Mouse (Mus musculus): Measurements from ENCODE around the gene Usp35. TPM values are rescaled to one million over a fixed set of nuclear protein-coding genes. Genes with fewer than 3 reads are reported as not detected.
A peak's percentile ranks its signal among the peaks of the same experiment; 100 is the strongest.

Gene Usp35
- polyA plus RNA-seq, 1 experiment: 19.1 TPM

GRCm38 (mm10) chr7:97325156-97325985 lies 6.4 kb downstream of the Usp35 start:
- no peak overlapping the region for H3K4me3 ChIP-seq (replicated peaks; ENCODE audit: insufficient read depth, low read depth, low read length)
- no peak for DNase-seq
- 53% methylated on average over 96 of the region's 96 CpGs for WGBS

DNA sequence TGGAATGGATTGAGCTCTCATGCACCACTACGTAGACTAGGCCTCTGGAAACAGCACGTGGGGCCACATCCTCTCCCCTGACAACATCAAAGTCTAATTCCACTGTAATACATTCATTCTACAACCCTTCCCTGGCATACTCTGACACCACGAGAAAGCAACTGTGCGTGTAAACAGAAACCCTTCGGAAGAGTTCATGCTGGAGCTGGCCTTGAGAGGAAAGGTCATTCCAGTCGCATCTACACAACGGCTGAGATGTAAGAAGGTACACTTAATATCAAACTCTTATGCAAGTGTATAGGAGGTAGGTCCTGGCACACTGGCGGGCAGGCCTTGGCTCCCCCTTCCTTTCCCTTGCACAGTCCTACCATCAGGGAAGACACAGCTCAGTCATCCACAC lies 7.5 kb downstream of the Usp35 start:
- Histone ChIP-seq H3K4me1 (ENCODE audit: control insufficient read depth, insufficient read depth, low read length) (peaks cover 12% of the 10 kb centered on the region), H3K27ac (ENCODE audit: insufficient read depth, low read length) (no peak overlapping the region), H3K4me3 (replicated peaks; ENCODE audit: insufficient read depth, low read depth, low read length) (no peak overlapping the region), H3K27me3 (ENCODE audit: control insufficient read depth, insufficient read depth, low read length) (no peaks in the 10 kb centered on the region)
- WGBS: 95% methylated on average over 8 of the region's 8 CpGs
- TF ChIP-seq CTCF (IDR thresholded peaks at IDR 0.05; ENCODE audit: borderline replicate concordance, insufficient read depth, low read depth, low read length) (no peak), POLR2A (IDR thresholded peaks at IDR 0.05; ENCODE audit: borderline replicate concordance, insufficient read depth, low read length) (no peak)
- DNase-seq: no peak

More at GRCm38 (mm10) chr7:97325156-97325985, 6.4 kb downstream of the Usp35 start:
- no peak for TF ChIP-seq POLR2A (IDR thresholded peaks at IDR 0.05; ENCODE audit: borderline replicate concordance, insufficient read depth, low read length)
- no peak for TF ChIP-seq CTCF (IDR thresholded peaks at IDR 0.05; ENCODE audit: borderline replicate concordance, insufficient read depth, low read depth, low read length)
- no peak overlapping the region for H3K27ac ChIP-seq (ENCODE audit: insufficient read depth, low read length)
- peaks cover 23% of the 10 kb centered on the region for H3K4me1 ChIP-seq (ENCODE audit: control insufficient read depth, insufficient read depth, low read length)
- no peaks in the 10 kb centered on the region for H3K27me3 ChIP-seq (ENCODE audit: control insufficient read depth, insufficient read depth, low read length)

DNA sequence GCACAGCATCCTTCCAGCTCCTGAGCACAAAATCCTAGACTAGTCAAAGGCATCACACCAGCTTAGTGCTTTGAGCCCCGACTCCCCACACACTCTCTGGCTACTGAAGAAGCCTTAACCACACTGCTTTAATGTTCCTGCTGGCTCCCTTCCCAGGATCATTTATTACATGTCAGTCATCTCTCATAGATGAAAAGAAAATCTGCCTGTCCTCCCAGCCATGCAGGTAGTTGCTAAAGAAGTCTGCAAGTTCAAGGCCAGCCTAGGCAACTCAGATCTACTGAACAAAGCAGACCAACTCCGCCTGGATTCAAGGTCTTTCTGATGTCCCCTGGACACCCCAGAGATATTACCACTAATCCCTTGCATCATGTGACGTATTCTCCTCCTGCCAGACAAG lies 14.1 kb downstream of the Usp35 start:
- no peaks in the 10 kb centered on the region for H3K27me3 ChIP-seq (ENCODE audit: control insufficient read depth, insufficient read depth, low read length)
- 85% methylated on average over 3 of the region's 3 CpGs for WGBS
- no peak overlapping the region for H3K27ac ChIP-seq (ENCODE audit: insufficient read depth, low read length)
- TF ChIP-seq POLR2A (IDR thresholded peaks at IDR 0.05; ENCODE audit: borderline replicate concordance, insufficient read depth, low read length) (no peak), CTCF (IDR thresholded peaks at IDR 0.05; ENCODE audit: borderline replicate concordance, insufficient read depth, low read depth, low read length) (no peak)
- no peak overlapping the region for H3K4me3 ChIP-seq (replicated peaks; ENCODE audit: insufficient read depth, low read depth, low read length)
- peaks cover 6% of the 10 kb centered on the region for H3K4me1 ChIP-seq (ENCODE audit: control insufficient read depth, insufficient read depth, low read length)
- DNase-seq: no peak

DNA sequence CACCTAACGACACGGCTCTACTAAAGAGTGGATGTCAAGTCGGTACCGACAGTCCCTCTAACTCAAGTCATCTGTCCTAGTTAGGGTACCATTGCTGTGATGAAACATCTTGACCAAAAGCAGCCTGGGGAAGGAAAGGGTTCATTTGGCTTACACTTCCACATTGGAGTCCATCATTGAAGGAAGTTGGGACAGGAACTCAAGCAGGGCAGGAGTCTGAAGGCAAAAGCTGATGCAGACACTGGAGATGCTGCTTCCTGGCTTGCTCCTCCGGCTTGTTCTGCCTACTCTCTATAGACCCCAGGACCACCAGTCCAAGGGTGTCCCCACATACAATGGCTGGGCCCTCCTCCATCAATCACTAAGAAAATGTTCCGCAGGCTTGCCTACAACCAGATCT lies 16.2 kb downstream of the Usp35 start:
- H3K4me1 ChIP-seq (ENCODE audit: control insufficient read depth, insufficient read depth, low read length): peaks cover 6% of the 10 kb centered on the region
- 85% methylated on average over 6 of the region's 6 CpGs for WGBS
- H3K4me3 ChIP-seq (replicated peaks; ENCODE audit: insufficient read depth, low read depth, low read length): no peak overlapping the region
- DNase-seq: no peak
- no peak for TF ChIP-seq CTCF (IDR thresholded peaks at IDR 0.05; ENCODE audit: borderline replicate concordance, insufficient read depth, low read depth, low read length)
- no peak for TF ChIP-seq POLR2A (IDR thresholded peaks at IDR 0.05; ENCODE audit: borderline replicate concordance, insufficient read depth, low read length)
- no peaks in the 10 kb centered on the region for H3K27me3 ChIP-seq (ENCODE audit: control insufficient read depth, insufficient read depth, low read length)
- no peak overlapping the region for H3K27ac ChIP-seq (ENCODE audit: insufficient read depth, low read length)

DNA sequence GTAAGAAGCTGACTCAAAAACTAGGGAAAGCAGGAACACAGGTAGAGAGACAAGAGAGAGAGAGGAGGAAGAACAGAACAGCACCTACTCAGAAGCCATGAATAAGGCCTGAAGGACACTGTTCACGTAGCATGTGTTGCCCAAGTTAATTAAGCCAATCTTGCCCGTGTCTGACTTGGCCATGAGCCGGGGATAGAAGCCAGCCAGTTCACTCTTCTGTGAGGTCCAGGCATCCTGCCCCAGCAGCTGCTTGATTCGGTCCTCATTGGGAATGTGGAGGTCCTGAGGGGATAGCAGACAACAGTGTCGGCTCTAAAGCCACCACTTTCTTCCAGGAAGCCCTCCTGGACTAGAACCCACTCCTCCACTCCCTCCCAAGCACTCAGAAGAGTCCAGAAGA lies 17.2 kb downstream of the Usp35 start:
- Histone ChIP-seq H3K27ac (ENCODE audit: insufficient read depth, low read length) (no peak overlapping the region), H3K27me3 (ENCODE audit: control insufficient read depth, insufficient read depth, low read length) (no peaks in the 10 kb centered on the region), H3K4me1 (ENCODE audit: control insufficient read depth, insufficient read depth, low read length) (peaks cover 6% of the 10 kb centered on the region), H3K4me3 (replicated peaks; ENCODE audit: insufficient read depth, low read depth, low read length) (no peak overlapping the region)
- DNase-seq: peak; percentile 29 to 42
- WGBS: 18% methylated on average over 5 of the region's 5 CpGs
- TF ChIP-seq POLR2A (IDR thresholded peaks at IDR 0.05; ENCODE audit: borderline replicate concordance, insufficient read depth, low read length) (no peak), CTCF (IDR thresholded peaks at IDR 0.05; ENCODE audit: borderline replicate concordance, insufficient read depth, low read depth, low read length) (no peak)

DNA sequence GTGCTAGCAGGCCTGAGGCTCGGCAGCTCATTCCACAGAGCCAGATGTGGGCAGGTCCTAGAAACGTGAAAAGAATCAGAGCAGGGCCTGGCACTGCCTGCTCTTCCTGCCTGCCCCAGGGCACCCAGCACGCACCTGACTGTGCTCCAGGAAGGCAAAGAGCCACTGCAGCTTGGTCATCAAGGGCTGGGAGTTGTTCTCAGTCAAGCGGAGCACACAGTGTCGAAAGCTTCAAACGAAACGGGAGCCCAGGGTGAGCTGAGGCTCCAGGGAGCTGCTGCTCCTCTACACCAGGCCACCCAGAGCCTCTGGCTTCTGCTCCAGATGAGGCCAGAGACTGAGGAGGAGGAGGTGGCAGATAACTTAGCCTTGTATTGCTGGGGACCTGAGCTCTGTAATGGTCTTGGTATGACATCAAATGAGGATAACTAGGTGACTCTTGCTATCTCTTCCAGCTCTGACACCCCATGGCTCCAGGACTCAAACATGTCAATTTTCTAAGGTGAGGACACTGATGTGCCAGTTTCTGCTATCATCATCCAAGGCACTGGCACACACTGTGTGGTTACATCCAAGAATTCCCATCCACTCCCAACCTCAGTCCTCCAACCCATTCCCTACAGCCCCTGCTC lies 18.3 kb downstream of the Usp35 start:
- 71% methylated on average over 7 of the region's 7 CpGs for WGBS
- DNase-seq: peak in 1 of 2 experiments; percentile 5
- TF ChIP-seq POLR2A (IDR thresholded peaks at IDR 0.05; ENCODE audit: borderline replicate concordance, insufficient read depth, low read length) (no peak), CTCF (IDR thresholded peaks at IDR 0.05; ENCODE audit: borderline replicate concordance, insufficient read depth, low read depth, low read length) (no peak)
- Histone ChIP-seq H3K27ac (ENCODE audit: insufficient read depth, low read length) (no peak overlapping the region), H3K27me3 (ENCODE audit: control insufficient read depth, insufficient read depth, low read length) (no peaks in the 10 kb centered on the region), H3K4me1 (ENCODE audit: control insufficient read depth, insufficient read depth, low read length) (peaks cover 6% of the 10 kb centered on the region), H3K4me3 (replicated peaks; ENCODE audit: insufficient read depth, low read depth, low read length) (no peak overlapping the region)

DNA sequence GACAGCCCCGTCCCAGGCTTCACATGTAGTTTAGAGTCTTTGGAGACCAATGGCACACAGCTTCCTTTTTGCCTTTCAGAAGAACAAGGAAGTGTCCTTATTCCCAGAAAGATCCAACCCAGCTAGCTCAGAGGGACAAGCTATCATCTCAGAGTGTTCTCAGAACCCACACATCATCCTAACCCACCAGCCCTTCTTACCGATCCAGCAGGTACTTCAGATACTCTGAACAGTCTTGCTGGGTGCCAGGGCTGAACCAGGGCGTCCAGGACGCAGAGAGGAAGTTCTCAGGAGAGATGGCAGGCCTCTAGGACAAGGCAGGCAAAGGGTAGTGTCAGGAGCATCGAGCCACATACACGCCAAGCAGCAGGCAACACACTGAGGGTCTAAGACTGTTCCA lies 19.0 kb downstream of the Usp35 start:
- Histone ChIP-seq H3K4me1 (ENCODE audit: control insufficient read depth, insufficient read depth, low read length) (peaks cover 6% of the 10 kb centered on the region), H3K27me3 (ENCODE audit: control insufficient read depth, insufficient read depth, low read length) (no peaks in the 10 kb centered on the region), H3K27ac (ENCODE audit: insufficient read depth, low read length) (no peak overlapping the region), H3K4me3 (replicated peaks; ENCODE audit: insufficient read depth, low read depth, low read length) (no peak overlapping the region)
- TF ChIP-seq POLR2A (IDR thresholded peaks at IDR 0.05; ENCODE audit: borderline replicate concordance, insufficient read depth, low read length): no peak
- TF ChIP-seq CTCF (IDR thresholded peaks at IDR 0.05; ENCODE audit: borderline replicate concordance, insufficient read depth, low read depth, low read length): no peak
- peak in 1 of 2 experiments; percentile 1 for DNase-seq
- WGBS: 92% methylated on average over 6 of the region's 6 CpGs

GRCm38 (mm10) chr7:97312196-97312595 lies 19.6 kb downstream of the Usp35 start:
- no peak for TF ChIP-seq CTCF (IDR thresholded peaks at IDR 0.05; ENCODE audit: borderline replicate concordance, insufficient read depth, low read depth, low read length)
- no peak for TF ChIP-seq POLR2A (IDR thresholded peaks at IDR 0.05; ENCODE audit: borderline replicate concordance, insufficient read depth, low read length)
- WGBS: 94% methylated on average over 17 of the region's 17 CpGs
- Histone ChIP-seq H3K4me1 (ENCODE audit: control insufficient read depth, insufficient read depth, low read length) (peaks cover 6% of the 10 kb centered on the region), H3K27me3 (ENCODE audit: control insufficient read depth, insufficient read depth, low read length) (no peaks in the 10 kb centered on the region), H3K27ac (ENCODE audit: insufficient read depth, low read length) (no peak overlapping the region), H3K4me3 (replicated peaks; ENCODE audit: insufficient read depth, low read depth, low read length) (no peak overlapping the region)
- DNase-seq: peak in 1 of 2 experiments; percentile 6

Measured in cerebellum, adult 2 months (tissue).